Mouse (Mus musculus) kidney, adult 2 months (tissue): ENCODE data around the gene Tecpr2. TPM values are rescaled to one million over a fixed set of nuclear protein-coding genes. Genes with fewer than 3 reads are reported as not detected.

Source experiments
- DNase-seq: peaks from one replicate; pipeline ENCODE4 v3.0.0; 2021
- H3K27ac ChIP-seq: fragments of 200-500 bp; 2 replicates; pipeline ENCODE4 v1.5.1; 2012; ENCODE audit warnings: low read depth, low read length, control low read depth, inconsistent platforms; ENCODE audit not compliant: insufficient read depth
- H3K27me3 ChIP-seq: fragments of 200-500 bp; replicated peaks from 2 replicates; pipeline ENCODE4 v1.6.1; 2012; ENCODE audit warnings: mild to moderate bottlenecking, moderate library complexity, low read length, inconsistent platforms; ENCODE audit not compliant: control insufficient read depth, insufficient read depth
- H3K36me3 ChIP-seq: fragments of 200-500 bp; 2 replicates; pipeline ENCODE4 v1.6.1; 2012; ENCODE audit warnings: mild to moderate bottlenecking, moderate library complexity, low read length, inconsistent platforms; ENCODE audit not compliant: control insufficient read depth, insufficient read depth
- H3K4me1 ChIP-seq: fragments of 200-500 bp; 2 replicates; pipeline ENCODE4 v1.6.1; 2011; ENCODE audit warnings: low read length; ENCODE audit not compliant: control insufficient read depth, insufficient read depth
- H3K4me3 ChIP-seq: fragments of 200-500 bp; 2 replicates; pipeline ENCODE4 v1.5.1; 2011; ENCODE audit warnings: mild to moderate bottlenecking, low read depth, low read length, control low read depth; ENCODE audit not compliant: insufficient read depth
- CTCF ChIP-seq: fragments of 200-500 bp; conservative IDR thresholded peaks from 2 replicates; pipeline ENCODE4 v1.5.1; 2011; ENCODE audit warnings: low read depth, mild to moderate bottlenecking, control low read depth, low read length, moderate library complexity, mixed read lengths; ENCODE audit not compliant: insufficient read depth, insufficient read length
- POLR2A ChIP-seq: fragments of 200-500 bp; IDR thresholded peaks from one replicate; pipeline ENCODE4 v1.6.1; 2011; ENCODE audit warnings: low read depth, low read length, control low read depth
- WGBS: fragments of 180-500 bp; shearing (Covaris S2); methylation state at CpG from one replicate; pipeline ENCODE4 v1.1.7; 2018; 5-methylcytosine and 5-hydroxymethylcytosine counted together
- polyA plus RNA-seq: library from polyadenylated mRNA; depleted of rRNA; stranded (reverse); fragments of >200 nt; gene quantifications from 2 replicates; pipeline ENCODE4 v1.2.3, GENCODE M21; 2012

Gene Tecpr2
- polyA plus RNA-seq, 1 experiment, result 4.3 TPM

GRCm38 (mm10) chr12:110865989-110866388 is 23.1 kb upstream of the Tecpr2 start:
- Histone ChIP-seq H3K4me1 (no peaks in the 10 kb centered on the region), H3K4me3 (no peak overlapping the region), H3K27me3 (no peaks in the 10 kb centered on the region), H3K36me3 (no peaks in the 10 kb centered on the region; the same call in 1 of the 2 replicates), H3K27ac (no peak overlapping the region)
- 80% methylated on average over 10 of the region's 10 CpGs for WGBS
- no peak for DNase-seq
- TF ChIP-seq CTCF (no peak), POLR2A (no peak)

DNA sequence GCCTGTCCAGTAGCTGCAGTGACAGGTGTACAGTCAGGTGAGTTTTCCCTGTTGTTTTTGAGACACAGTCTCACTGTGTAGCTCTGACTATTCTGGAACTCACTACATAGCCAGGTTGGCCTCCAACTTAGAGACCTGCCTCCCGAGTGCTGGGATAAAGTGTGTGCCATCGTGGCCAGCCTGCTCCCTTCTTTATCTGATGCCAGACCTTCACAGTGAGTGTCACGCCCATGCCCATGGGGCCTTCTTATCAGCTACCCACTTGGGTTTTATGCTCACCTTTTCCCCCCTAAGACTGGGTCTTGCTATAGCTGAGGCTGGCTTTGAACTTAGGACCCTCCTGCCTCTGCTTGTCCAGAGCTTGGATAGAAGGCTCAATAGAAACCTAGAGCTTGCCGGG is 19.0 kb upstream of the Tecpr2 start:
- H3K27ac ChIP-seq, result no peak overlapping the region
- H3K4me1 ChIP-seq, result no peaks in the 10 kb centered on the region
- peaks cover 2% of the 10 kb centered on the region; the same call in 1 of the 2 replicates for H3K36me3 ChIP-seq
- no peaks in the 10 kb centered on the region for H3K27me3 ChIP-seq
- TF ChIP-seq CTCF (no peak), POLR2A (no peak)
- no peak overlapping the region for H3K4me3 ChIP-seq
- 88% methylated on average over 4 of the region's 4 CpGs for WGBS
- no peak for DNase-seq

DNA sequence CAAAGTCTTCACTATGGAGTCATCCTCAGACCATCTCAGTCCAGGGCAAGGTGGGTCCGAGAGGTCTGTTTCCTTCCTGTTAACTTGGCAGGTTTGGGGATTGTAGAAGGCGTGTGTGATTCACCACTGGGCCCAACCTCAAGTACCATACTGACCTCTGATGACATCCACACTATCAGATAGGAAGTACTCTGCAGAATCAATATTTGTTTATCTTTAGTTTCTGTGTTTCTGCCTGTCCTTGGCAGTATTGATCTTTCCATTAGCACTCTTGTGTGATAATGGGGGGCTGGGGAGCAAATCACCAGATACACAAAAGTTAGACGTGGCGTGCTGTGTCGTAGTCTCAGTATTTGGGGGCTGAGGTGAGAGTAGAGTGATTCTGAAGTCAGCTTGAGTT is 17.8 kb upstream of the Tecpr2 start:
- H3K36me3 ChIP-seq, result peaks cover 2% of the 10 kb centered on the region; the same call in 1 of the 2 replicates
- no peak overlapping the region for H3K4me3 ChIP-seq
- no peak for TF ChIP-seq CTCF
- TF ChIP-seq POLR2A, result no peak
- no peak for DNase-seq
- 97% methylated on average over 5 of the region's 5 CpGs for WGBS
- no peak overlapping the region for H3K27ac ChIP-seq
- no peaks in the 10 kb centered on the region for H3K4me1 ChIP-seq
- H3K27me3 ChIP-seq, result no peaks in the 10 kb centered on the region

- Histone ChIP-seq H3K27ac (no peak overlapping the region), H3K4me3 (no peak overlapping the region), H3K27me3 (no peaks in the 10 kb centered on the region), H3K36me3 (peaks cover 2% of the 10 kb centered on the region; the same call in 1 of the 2 replicates), H3K4me1 (no peaks in the 10 kb centered on the region)
- no peak for TF ChIP-seq CTCF
- WGBS, result 93% methylated on average over 2 of the region's 2 CpGs
- DNase-seq, result no peak
Observed at GRCm38 (mm10) chr12:110875351-110875750, 13.7 kb upstream of the Tecpr2 start.

DNA sequence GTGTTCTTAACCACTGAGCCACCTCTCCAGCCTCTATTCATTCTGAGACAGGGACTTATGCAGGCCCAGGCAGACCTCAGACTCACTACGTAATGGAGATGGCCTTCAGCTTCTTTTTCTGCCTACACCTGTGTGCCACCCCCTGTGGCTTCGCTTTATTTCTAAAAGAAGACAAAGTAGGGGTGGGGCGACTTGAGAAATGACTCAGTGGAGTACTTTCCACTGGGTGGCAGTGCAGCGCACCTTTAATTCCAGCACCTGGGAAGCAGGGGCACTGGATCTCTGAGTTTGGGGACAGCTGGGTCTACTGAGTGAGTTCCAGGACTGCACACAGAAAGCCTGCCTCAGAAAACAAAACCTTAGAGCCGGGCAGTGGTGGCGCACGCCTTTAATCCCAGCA is 6.8 kb upstream of the Tecpr2 start:
- Histone ChIP-seq H3K27me3 (no peaks in the 10 kb centered on the region), H3K27ac (no peak overlapping the region), H3K4me1 (no peaks in the 10 kb centered on the region), H3K36me3 (no peaks in the 10 kb centered on the region), H3K4me3 (no peak overlapping the region)
- peak; percentile 42; the same call in 1 of the 2 replicates for TF ChIP-seq CTCF
- no peak for TF ChIP-seq POLR2A
- WGBS, result 94% methylated on average over 7 of the region's 7 CpGs
- DNase-seq, result no peak

- TF ChIP-seq POLR2A (no peak), CTCF (no peak)
- Histone ChIP-seq H3K4me1 (peaks cover 6% of the 10 kb centered on the region; the same call in 1 of the 2 replicates), H3K4me3 (no peak overlapping the region), H3K27ac (no peak overlapping the region), H3K27me3 (no peaks in the 10 kb centered on the region), H3K36me3 (no peaks in the 10 kb centered on the region)
- WGBS, result 79% methylated on average over 2 of the region's 2 CpGs
- peak; percentile 80 for DNase-seq
Observed at GRCm38 (mm10) chr12:110885251-110885650, 3.8 kb upstream of the Tecpr2 start.

DNA sequence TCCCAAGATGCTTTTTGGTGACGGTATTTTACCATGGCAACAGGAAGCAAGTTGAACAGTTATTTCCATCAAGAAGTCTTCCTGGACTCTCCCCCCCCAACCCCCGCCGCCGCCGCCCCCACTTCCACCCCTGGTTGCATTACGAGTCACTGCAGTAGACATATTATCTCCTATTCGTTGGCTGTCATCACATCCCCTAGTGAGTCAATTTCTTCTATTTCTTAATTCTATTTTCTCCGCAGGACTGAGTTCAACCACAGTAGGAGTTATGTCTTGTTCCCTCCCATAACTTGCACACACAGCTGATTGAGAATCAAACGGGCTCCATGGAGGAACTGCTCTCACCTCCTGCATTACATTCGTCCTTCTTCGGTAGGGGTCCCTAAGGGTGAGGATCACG is 958 bp upstream of the Tecpr2 start:
- no peak overlapping the region for H3K27ac ChIP-seq
- H3K4me3 ChIP-seq, result peak overlapping the region; percentile 73
- 20% methylated on average over 12 of the region's 12 CpGs for WGBS
- no peak for DNase-seq
- no peak for TF ChIP-seq POLR2A
- TF ChIP-seq CTCF, result no peak
- no peaks in the 10 kb centered on the region for H3K36me3 ChIP-seq
- peaks cover 6% of the 10 kb centered on the region; the same call in 1 of the 2 replicates for H3K4me1 ChIP-seq
- H3K27me3 ChIP-seq, result no peaks in the 10 kb centered on the region

DNA sequence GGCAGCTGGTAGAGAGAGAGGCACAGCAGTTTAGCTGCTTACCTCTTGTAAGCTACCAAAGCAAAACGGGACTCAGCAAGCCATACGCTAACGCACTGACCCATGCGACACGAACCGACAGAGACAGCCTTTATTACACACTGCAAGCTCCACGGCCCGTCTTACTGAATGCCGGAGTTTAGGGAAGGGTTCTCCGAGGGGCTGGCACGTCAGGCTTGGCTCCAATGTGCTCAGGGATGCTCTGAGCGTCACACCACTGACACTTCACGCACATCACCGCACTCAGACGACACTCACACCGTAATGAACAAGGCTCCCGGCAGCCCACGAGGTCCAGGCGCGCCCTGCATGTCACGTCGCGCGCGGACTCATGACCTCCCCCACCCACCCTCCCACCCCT is 458 bp upstream of the Tecpr2 start:
- no peak for DNase-seq
- TF ChIP-seq CTCF (no peak), POLR2A (no peak)
- Histone ChIP-seq H3K36me3 (no peaks in the 10 kb centered on the region), H3K4me3 (peak overlapping the region; percentile 73), H3K27ac (no peak overlapping the region), H3K4me1 (peaks cover 6% of the 10 kb centered on the region; the same call in 1 of the 2 replicates), H3K27me3 (no peaks in the 10 kb centered on the region)
- under 1% methylated on average over 25 of the region's 25 CpGs for WGBS
